Mouse (Mus musculus) ovary, adult 18-20 months (tissue): Measurements from ENCODE around the gene Raver1.
A peak's percentile ranks its signal among the peaks of the same experiment; 100 is the strongest.
"Not testable (repeated sequence)": the region's sequence is repeated elsewhere in the genome, so short reads cannot be mapped to it uniquely, and the experiment has no call there.

ENCODE experiments used
- DNase-seq: peaks from one replicate; pipeline ENCODE4 v3.0.0; 2022; ENCODE audit warnings: low spot score, mixed read lengths

Raver1 gene

GRCm38 (mm10) chr9:21105760-21106564 lies 14.2 kb upstream of the Raver1 start:
- no peak for DNase-seq

- no peak for DNase-seq
These were observed 13.0 kb upstream of the Raver1 start for GRCm38 (mm10) chr9:21104814-21105213.

GRCm38 (mm10) chr9:21102076-21102475 lies 10.3 kb upstream of the Raver1 start:
- DNase-seq = no peak

- no peak for DNase-seq
These were observed 8.8 kb upstream of the Raver1 start for GRCm38 (mm10) chr9:21100447-21101161.

- DNase-seq = no peak
These were observed 6.0 kb upstream of the Raver1 start for GRCm38 (mm10) chr9:21097793-21098192.

- DNase-seq = no peak
These were observed 4.2 kb upstream of the Raver1 start for GRCm38 (mm10) chr9:21095958-21096357.

- no peak for DNase-seq
These were observed 1.6 kb upstream of the Raver1 start for GRCm38 (mm10) chr9:21093423-21093822.

- DNase-seq = no peak
These were observed 669 bp downstream of the Raver1 start for GRCm38 (mm10) chr9:21090972-21091706.

- DNase-seq = no peak
These were observed 1.3 kb downstream of the Raver1 start for GRCm38 (mm10) chr9:21090537-21090936.

GRCm38 (mm10) chr9:21083324-21083723 lies 8.5 kb downstream of the Raver1 start:
- no peak for DNase-seq

GRCm38 (mm10) chr9:21081127-21081526 lies 10.7 kb downstream of the Raver1 start:
- DNase-seq = no peak

GRCm38 (mm10) chr9:21075625-21076024 lies 16.2 kb downstream of the Raver1 start:
- DNase-seq = no peak

GRCm38 (mm10) chr9:21074173-21074572 lies 17.6 kb downstream of the Raver1 start:
- DNase-seq = no peak

GRCm38 (mm10) chr9:21073044-21073840 lies 18.6 kb downstream of the Raver1 start, which contains the start of the genes Gm49373 and Fdx1l:
Gm49373 (minus strand) TSS chr9:21073096.
Fdx1l (minus strand) TSS chr9:21073614.
- peak; percentile 83 for DNase-seq

GRCm38 (mm10) chr9:21072641-21073040 lies 19.2 kb downstream of the Raver1 start:
- no peak for DNase-seq

GRCm38 (mm10) chr9:21067006-21067684 lies 24.7 kb downstream of the Raver1 start, which contains the start of gene Zglp1:
Zglp1 (minus strand) TSS chr9:21067093.
- DNase-seq = no peak

- DNase-seq = no peak
These were observed 28.9 kb downstream of the Raver1 start for GRCm38 (mm10) chr9:21062928-21063327.

GRCm38 (mm10) chr9:21051578-21051977 lies 40.2 kb downstream of the Raver1 start:
- DNase-seq = no peak

- DNase-seq = no peak
These were observed 46.6 kb downstream of the Raver1 start for GRCm38 (mm10) chr9:21045235-21045634.

- not testable (repeated sequence) for DNase-seq
These were observed 47.0 kb downstream of the Raver1 start for GRCm38 (mm10) chr9:21044785-21045184.

- no peak for DNase-seq
These were observed 48.2 kb downstream of the Raver1 start for GRCm38 (mm10) chr9:21043563-21043962.
